Mouse (Mus musculus) intestine, embryonic 14.5 days (tissue): ENCODE measurements around the gene Nol9. TPM values are rescaled to one million over a fixed set of nuclear protein-coding genes. Genes with fewer than 3 reads are reported as not detected.
"Not testable (repeated sequence)": the region's sequence is repeated elsewhere in the genome, so short reads cannot be mapped to it uniquely, and the experiment has no call there.

ENCODE experiments used
- ATAC-seq: fragments of 200-750 bp; cut with Nextera tagmentation; replicated peaks from 2 replicates; pipeline ENCODE4 v1.8.0; 2017; ENCODE audit warnings: low read depth, moderate number of reproducible peaks, moderate TSS enrichment, moderate library complexity; ENCODE audit not compliant: low FRiP score, low TSS enrichment
- DNase-seq: peaks from one replicate; pipeline ENCODE4 v3.0.0-alpha.2; 2018; ENCODE audit warnings: low spot score
- H3K27ac ChIP-seq: fragments of 300-500 bp; sonication (generic); 2 replicates; pipeline ENCODE4 v1.5.1; 2014; ENCODE audit warnings: low read depth, mild to moderate bottlenecking, control low read depth
- H3K27me3 ChIP-seq: fragments of 300-500 bp; sonication (generic); replicated peaks from 2 replicates; pipeline ENCODE4 v1.6.1; 2014; ENCODE audit warnings: low read length, control low read depth; ENCODE audit not compliant: control insufficient read depth, insufficient read depth
- H3K36me3 ChIP-seq: fragments of 300-500 bp; sonication (generic); 2 replicates; pipeline ENCODE4 v1.6.1; 2014; ENCODE audit warnings: low read length, control low read depth; ENCODE audit not compliant: control insufficient read depth, insufficient read depth
- H3K4me1 ChIP-seq: fragments of 300-500 bp; sonication (generic); replicated peaks from 2 replicates; pipeline ENCODE4 v1.6.1; 2014; ENCODE audit warnings: low read length, control low read depth, mixed read lengths; ENCODE audit not compliant: control insufficient read depth, insufficient read depth
- H3K4me2 ChIP-seq: fragments of 300-500 bp; sonication (generic); 2 replicates; pipeline ENCODE4 v1.6.1; 2014; ENCODE audit warnings: low read length
- H3K4me3 ChIP-seq: fragments of 300-500 bp; sonication (generic); 2 replicates; pipeline ENCODE4 v1.5.1; 2014; ENCODE audit warnings: low read depth, low read length, control low read depth, mixed read lengths
- H3K9ac ChIP-seq: fragments of 300-500 bp; sonication (generic); 2 replicates; pipeline ENCODE4 v1.6.1; 2014; ENCODE audit warnings: mild to moderate bottlenecking, low read length
- H3K9me3 ChIP-seq: fragments of 300-500 bp; sonication (generic); 2 replicates; pipeline ENCODE4 v1.6.1; 2016; ENCODE audit warnings: low read length, control low read depth; ENCODE audit not compliant: control insufficient read depth
- WGBS: fragments of 180-500 bp; shearing (Covaris S2); extraction: QIAGEN DNeasy Blood & Tissue Kit; methylation state at CpG from one replicate; pipeline ENCODE4 v1.1.7; 2014; 5-methylcytosine and 5-hydroxymethylcytosine counted together
- polyA plus RNA-seq: library from polyadenylated mRNA; unstranded; fragments of >200 nt; fragmentation: Nextera tagmentation; extraction: Ambion mirVana; gene quantifications from 2 replicates; pipeline ENCODE4 v1.2.1, GENCODE M21; 2014

Gene Nol9
- polyA plus RNA-seq, 1 experiment from 2014 or later = 36.0 TPM

DNA sequence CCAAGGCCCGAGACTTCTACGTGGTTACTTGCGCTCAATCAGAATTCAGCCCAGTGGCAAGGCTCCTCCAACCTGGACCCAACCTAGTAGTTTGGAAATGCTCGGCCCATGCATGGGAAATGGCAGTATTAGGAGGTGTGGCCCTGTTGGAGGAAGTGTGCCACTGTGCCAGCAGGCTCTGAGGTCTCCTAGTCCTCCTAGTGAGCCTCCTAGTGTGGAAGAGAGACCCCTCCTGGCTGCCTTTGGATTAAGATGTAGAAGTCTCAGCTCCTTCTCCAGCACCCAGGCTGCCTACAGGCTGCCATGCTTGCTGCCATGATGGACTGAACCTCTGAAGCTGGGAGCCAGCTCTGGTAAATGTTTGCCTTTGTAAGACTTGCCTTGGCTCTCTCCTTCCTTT, 9.1 kb upstream of the Nol9 start:
- Histone ChIP-seq H3K9ac (no peak overlapping the region), H3K4me3 (no peak overlapping the region), H3K9me3 (no peaks in the 10 kb centered on the region), H3K36me3 (0 out of 2 replicates have a peak, but pooled peaks cover 6% of the 10 kb centered on the region), H3K4me2 (no peak overlapping the region), H3K27ac (no peak overlapping the region), H3K4me1 (peaks cover 25% of the 10 kb centered on the region), H3K27me3 (no peaks in the 10 kb centered on the region)
- ATAC-seq = no peak
- WGBS = 73% methylated on average over 4 of the region's 4 CpGs
- no peak for DNase-seq

DNA sequence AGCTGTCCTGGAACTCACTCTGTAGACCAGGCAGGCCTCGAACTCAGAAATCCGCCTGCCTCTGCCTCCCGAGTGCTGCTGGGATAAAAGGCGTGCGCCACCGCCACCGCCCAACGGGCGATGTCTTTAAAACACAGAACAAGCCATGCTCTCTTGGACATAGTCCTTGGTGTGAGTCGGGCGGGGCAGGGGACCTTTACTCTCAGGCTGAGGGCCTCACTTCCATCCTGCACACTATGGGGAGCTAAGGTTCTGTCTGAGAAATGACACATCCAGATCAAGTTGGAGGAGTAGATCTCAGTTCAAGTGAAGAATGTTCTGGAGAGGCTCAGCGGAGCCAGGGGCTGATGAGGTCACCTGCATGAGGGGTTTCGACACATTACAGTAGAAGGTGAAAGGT, 6.2 kb upstream of the Nol9 start:
- ATAC-seq (no peak), DNase-seq (no peak)
- no peaks in the 10 kb centered on the region for H3K27me3 ChIP-seq
- H3K4me2 ChIP-seq = no peak overlapping the region
- 85% methylated on average over 13 of the region's 13 CpGs for WGBS
- H3K9ac ChIP-seq = no peak overlapping the region
- H3K4me1 ChIP-seq = peaks cover 6% of the 10 kb centered on the region; the same call in 1 of the 2 replicates
- no peak overlapping the region for H3K27ac ChIP-seq
- no peaks in the 10 kb centered on the region for H3K9me3 ChIP-seq
- no peaks in the 10 kb centered on the region for H3K36me3 ChIP-seq
- no peak overlapping the region for H3K4me3 ChIP-seq

DNA sequence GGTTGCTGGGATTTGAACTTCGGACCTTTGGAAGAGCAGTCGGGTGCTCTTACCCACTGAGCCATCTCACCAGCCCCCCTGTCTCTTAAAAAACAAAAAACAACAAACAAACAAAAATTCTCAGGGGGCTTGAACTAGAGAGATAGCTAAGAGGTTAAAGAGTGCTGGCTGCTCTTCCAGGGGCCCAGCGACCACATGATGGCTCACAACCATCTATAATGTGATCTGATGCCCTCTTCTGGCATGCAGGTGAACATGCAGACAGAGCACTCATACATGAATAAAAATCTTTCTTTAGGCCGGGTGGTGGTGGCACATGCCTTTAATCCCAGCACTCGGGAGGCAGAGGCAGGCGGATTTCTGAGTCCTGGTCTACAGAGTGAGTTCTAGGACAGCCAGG, 2.7 kb upstream of the Nol9 start:
- DNase-seq, H3K36me3 ChIP-seq: not testable (repeated sequence)
- 87% methylated on average over 6 of the region's 6 CpGs for WGBS

DNA sequence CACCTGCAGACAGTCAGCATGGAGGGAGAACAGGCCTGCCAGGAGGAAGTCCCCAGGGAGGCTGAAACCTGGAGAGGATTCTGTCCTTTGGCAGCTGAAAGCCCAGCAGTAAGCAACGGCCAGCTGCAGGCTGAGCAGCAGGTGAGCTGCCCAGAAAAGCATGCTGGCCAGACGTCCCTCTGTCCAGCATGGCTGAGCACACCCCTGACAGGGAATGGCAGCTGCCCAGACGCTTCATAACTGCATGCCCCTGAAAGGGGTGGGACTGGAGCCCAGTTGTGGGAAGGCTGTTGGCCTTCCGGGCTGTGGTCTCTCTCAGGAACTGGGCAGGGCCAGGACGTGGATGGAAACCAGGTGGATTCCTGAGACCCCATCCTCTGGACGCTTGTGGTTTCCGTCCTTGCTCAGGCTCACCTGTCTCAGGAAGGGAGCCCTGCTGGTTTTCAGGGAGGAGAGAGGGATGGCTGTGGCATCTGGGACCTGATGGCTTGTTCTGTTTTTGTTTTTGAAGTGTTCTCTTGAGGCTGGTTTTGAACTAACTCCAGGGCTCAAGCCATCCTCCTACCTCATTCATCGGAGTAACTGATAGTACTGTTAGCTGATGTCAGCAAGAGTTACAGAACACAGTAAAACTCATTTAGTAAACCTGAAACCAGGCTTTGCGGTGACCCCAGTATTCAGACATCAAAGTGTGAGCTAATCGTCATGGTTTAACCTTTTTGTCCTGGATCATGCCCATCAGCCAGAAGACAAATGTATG, 716 bp upstream of the Nol9 start, which contains the start of gene Tas1r1:
Gene Tas1r1 (minus strand): TSS at position 344 of the 760 bp plus-strand sequence.
- ATAC-seq = no peak

More for the DNA sequence above, 2.7 kb upstream of the Nol9 start:
- not testable (repeated sequence) for H3K4me3 ChIP-seq, H3K27me3 ChIP-seq, H3K9me3 ChIP-seq, H3K9ac ChIP-seq, H3K4me2 ChIP-seq, H3K4me1 ChIP-seq, ATAC-seq, H3K27ac ChIP-seq

DNA sequence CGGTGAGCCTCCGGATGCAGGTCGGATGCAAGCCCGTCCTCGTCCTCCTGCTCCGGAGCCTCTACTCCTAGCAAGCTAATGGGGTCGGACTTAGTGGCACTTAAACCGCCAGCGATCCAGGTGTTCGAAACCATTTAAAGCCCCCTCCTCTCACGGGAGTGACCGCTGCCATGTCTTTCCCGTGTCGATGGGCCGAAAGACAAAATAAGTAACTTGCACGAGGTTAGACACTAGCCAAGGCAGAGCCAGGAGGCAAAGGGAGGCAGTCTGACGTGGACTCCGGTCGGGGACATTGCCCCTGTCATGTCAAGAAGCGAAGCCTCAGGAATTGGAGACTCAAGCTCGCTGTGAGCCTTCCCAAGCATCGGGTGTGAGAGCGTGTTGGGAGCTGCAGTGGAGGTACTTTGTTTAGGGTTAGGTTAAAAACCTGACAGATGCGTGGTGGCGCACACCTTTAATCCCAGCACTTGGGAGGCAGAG, 750 bp downstream of the Nol9 start:
- peaks cover 8% of the 10 kb centered on the region for H3K4me1 ChIP-seq
- peak overlapping the region; percentile 97 for H3K4me2 ChIP-seq
- DNase-seq (no peak), ATAC-seq (no peak)
- no peak overlapping the region for H3K27ac ChIP-seq
- H3K27me3 ChIP-seq = no peaks in the 10 kb centered on the region
- 3% methylated on average over 25 of the region's 25 CpGs for WGBS
- H3K4me3 ChIP-seq = peak overlapping the region; percentile 99
- peaks cover 40% of the 10 kb centered on the region for H3K36me3 ChIP-seq
- no peaks in the 10 kb centered on the region for H3K9me3 ChIP-seq
- peak overlapping the region; percentile 75 for H3K9ac ChIP-seq

More for the DNA sequence above, 716 bp upstream of the Nol9 start, which contains the start of gene Tas1r1:
- Histone ChIP-seq H3K4me1 (peaks cover 8% of the 10 kb centered on the region), H3K27ac (no peak within 1 kb of the TSS), H3K4me3 (peak within 1 kb of the TSS; percentile 99), H3K36me3 (peaks cover 25% of the 10 kb centered on the region), H3K9me3 (no peaks in the 10 kb centered on the region), H3K9ac (peak within 1 kb of the TSS; percentile 75), H3K27me3 (no peaks in the 10 kb centered on the region), H3K4me2 (peak within 1 kb of the TSS; percentile 97)
- WGBS = 49% methylated on average over 10 of the region's 10 CpGs
- DNase-seq = no peak

DNA sequence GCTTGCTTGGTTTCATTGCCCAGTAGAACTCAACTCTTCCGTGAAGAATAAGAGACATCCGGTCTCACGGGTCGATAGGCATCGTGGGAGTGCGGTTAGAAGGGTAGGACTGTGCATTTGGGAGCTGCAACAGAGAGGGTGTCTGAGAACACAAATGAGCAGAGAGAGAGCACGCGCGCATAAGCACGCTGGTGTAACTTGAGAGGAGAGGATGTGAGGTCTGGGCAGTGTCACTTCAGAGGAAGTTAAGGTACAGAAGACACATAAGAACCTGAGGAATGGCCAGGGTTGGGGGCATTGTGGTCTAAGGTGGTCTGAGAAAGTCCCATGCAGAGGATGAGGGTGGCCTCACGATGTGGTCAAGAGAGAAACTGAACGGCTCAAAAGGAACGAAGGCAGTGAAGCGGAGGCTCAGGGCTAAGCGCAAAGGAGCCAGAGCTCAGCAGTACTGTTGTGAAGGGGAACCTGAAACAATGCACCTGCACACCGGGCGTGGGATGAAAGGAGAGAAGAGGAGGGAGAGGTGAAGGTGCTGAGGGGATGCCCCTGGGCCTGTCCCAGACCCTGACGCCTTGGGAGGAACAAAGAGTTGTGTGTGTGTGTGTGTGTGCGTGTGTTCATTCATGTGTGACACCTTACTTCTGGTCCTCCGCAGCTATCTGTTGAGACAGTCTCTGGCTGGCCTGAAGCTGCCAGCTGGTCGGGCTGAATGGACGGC, 3.0 kb downstream of the Nol9 start:
- H3K4me3 ChIP-seq = no peak overlapping the region
- ATAC-seq (no peak), DNase-seq (no peak)
- H3K9ac ChIP-seq = no peak overlapping the region
- H3K27ac ChIP-seq = no peak overlapping the region
- no peak overlapping the region for H3K4me2 ChIP-seq
- peaks cover 8% of the 10 kb centered on the region for H3K4me1 ChIP-seq
- 96% methylated on average over 22 of the region's 22 CpGs for WGBS
- no peaks in the 10 kb centered on the region for H3K27me3 ChIP-seq
- no peaks in the 10 kb centered on the region for H3K9me3 ChIP-seq
- H3K36me3 ChIP-seq = peaks cover 62% of the 10 kb centered on the region

DNA sequence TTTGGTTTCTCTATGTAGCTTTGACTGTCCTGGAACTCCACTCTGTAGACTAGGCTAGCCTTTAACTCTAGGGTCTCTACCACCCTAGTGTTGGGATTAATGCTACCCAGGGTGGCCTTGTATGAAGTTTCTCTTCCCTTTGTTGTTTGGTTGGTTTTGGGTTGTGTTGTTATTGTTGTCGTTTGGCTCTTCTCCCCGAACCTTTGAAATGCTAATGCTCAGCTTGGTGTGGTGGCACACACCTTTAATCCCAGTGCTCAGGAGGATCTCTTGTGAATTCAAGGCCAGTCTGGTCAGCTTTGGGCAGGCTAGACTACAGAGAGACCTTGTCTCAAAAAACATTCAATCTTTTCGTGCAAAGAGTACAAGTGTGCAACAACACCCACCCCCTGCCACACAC, 4.0 kb downstream of the Nol9 start:
- DNase-seq (no peak), ATAC-seq (no peak)
- H3K36me3 ChIP-seq = peaks cover 73% of the 10 kb centered on the region
- no peaks in the 10 kb centered on the region for H3K9me3 ChIP-seq
- no peak overlapping the region for H3K4me2 ChIP-seq
- WGBS = 77% methylated on average over 3 of the region's 3 CpGs
- H3K4me3 ChIP-seq = no peak overlapping the region
- no peak overlapping the region for H3K9ac ChIP-seq
- H3K27ac ChIP-seq = no peak overlapping the region
- no peaks in the 10 kb centered on the region for H3K27me3 ChIP-seq
- peaks cover 8% of the 10 kb centered on the region for H3K4me1 ChIP-seq

DNA sequence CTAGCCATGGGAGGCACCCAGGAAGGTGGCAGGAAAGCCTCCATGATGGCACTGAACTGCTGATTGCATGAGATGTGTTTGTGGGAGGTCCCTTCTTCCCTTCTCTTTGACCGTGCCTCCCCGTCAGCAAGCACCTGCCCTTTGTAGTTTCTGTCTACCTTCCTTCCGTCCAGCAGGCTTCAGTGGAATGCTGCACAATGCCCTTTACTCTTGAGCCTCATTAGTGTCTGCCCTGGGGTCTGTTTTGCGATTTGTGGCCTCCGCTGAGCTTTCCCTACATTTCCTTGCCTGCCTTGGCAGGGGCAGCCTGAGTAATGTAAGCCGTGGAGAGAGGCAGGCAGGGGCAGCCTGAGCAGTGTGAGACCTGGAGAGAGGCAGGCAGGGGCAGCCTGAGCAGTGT, 5.5 kb downstream of the Nol9 start:
- Histone ChIP-seq H3K4me3 (no peak overlapping the region), H3K27me3 (no peaks in the 10 kb centered on the region), H3K36me3 (peaks cover 86% of the 10 kb centered on the region), H3K27ac (no peak overlapping the region), H3K4me1 (peaks cover 8% of the 10 kb centered on the region), H3K9ac (no peak overlapping the region), H3K4me2 (no peak overlapping the region), H3K9me3 (no peaks in the 10 kb centered on the region)
- DNase-seq (no peak), ATAC-seq (no peak)
- 79% methylated on average over 6 of the region's 6 CpGs for WGBS
